Mouse (Mus musculus): ENCODE data around the gene Itga6.
"Not testable (repeated sequence)": the region's sequence is repeated elsewhere in the genome, so short reads cannot be mapped to it uniquely, and the experiment has no call there.

Itga6 gene

DNA sequence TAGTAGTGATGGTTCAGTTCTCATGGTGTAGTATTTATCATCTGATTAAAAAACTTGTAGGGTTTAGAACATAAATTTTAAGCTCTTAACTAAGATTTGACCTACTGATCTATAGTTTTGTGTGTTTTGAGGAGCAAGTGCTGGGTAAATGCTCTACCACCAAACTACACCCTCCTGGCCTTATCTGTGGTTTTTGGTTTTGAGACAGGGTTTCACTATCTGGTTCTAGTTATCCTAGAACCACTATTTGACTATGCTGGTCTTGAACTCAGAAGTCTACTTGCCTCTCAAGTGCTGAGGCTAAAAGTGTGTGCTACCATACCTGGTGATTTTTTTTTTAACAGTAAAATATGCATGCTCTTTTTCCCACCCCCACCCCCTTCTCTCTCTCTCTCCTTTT, 133.5 kb downstream of the Itga6 start:
- ATAC-seq (ENCODE audit: insufficient number of reproducible peaks, low FRiP score, low TSS enrichment) = no peak

DNA sequence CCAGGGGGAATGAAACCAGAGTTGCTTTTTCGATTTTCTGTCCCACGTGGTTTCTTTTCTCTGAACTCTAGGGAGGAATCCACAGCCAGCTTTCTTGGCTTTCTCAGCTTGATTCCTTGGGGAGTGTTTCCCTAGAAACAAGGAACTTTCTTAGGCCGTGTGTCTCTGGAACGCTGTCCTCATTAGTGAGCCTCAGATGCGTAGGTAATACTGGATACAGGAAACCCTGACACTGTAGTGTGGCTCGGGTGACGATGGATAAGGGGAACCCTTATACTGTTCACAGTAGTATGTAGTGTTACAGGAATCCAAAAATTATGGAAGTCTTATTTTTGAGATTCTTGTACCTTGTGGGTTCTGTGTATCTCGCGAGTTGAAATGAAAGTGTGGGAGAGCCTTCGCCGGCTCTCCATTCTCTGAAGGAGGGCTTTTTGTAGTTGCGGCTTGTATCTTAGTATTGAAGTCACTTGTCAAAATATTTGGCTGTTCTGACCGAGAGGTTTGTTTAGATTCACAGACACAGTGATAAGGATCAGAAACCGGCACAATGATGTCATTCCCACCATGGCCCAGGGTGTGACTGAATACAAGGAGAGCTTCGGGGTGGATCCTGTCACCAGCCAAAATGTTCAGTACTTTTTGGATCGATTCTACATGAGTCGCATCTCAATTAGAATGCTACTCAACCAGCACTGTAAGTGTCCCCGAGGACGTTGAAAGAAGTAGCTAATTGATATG, 137.7 kb downstream of the Itga6 start:
- no peak for ATAC-seq (ENCODE audit: insufficient number of reproducible peaks, low FRiP score, low TSS enrichment)

DNA sequence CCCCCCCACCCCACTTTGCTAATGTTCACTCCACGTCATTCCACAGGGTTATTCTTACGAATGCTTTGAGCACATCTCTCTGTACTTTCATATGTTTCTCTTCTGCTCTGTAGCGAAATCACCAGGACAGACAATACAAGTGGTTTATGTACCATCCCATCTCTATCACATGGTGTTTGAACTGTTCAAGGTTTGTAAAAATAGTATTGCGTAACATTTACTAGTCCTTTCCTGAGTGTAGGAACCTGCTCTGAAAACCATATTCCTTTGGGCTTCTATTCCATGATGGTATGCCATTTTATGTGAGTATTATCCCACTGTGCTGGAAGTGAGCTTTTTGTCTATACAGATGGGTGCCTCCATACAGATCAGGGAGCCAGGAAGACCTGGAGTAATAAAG, 141.9 kb downstream of the Itga6 start:
- no peak for ATAC-seq (ENCODE audit: insufficient number of reproducible peaks, low FRiP score, low TSS enrichment)

DNA sequence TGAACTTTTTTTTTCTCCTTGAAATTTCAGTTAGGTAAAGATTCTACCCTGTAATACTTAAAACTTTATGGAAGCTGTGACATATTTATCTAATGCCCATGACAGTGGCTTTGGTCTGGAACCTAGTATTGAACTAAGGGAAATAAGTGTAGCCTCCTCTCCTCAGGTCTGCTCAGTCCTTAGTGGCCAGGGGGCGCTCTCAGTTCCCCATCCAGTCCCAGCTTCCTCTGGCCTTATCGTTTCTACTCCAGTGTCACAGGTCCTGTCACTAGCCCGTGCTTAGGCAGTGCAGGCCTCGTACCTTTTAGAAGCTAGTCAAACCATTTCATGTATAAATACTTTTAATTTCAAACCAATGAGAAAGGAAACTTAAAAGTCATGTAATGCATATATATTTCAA, 143.0 kb downstream of the Itga6 start:
- no peak for ATAC-seq (ENCODE audit: insufficient number of reproducible peaks, low FRiP score, low TSS enrichment)

DNA sequence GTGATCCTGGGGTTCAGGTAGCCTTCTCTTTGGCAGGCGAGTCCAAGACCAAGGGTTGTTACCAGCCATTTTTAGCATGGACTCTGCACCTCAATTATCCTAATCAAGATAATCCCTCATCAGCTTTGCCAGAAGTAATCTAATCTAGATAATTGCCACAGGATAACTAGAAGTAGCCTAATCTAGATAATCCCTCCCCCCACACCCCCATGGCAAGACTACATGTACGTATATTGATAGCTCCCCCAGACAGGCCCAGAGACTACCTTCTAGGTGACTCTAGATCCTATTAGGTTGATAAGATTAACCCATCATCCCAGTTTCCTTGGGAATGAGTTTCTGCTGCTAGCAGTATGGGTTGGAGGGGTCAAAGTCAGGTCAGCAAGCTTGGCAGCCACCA, 146.1 kb downstream of the Itga6 start:
- ATAC-seq (ENCODE audit: insufficient number of reproducible peaks, low FRiP score, low TSS enrichment) = no peak

DNA sequence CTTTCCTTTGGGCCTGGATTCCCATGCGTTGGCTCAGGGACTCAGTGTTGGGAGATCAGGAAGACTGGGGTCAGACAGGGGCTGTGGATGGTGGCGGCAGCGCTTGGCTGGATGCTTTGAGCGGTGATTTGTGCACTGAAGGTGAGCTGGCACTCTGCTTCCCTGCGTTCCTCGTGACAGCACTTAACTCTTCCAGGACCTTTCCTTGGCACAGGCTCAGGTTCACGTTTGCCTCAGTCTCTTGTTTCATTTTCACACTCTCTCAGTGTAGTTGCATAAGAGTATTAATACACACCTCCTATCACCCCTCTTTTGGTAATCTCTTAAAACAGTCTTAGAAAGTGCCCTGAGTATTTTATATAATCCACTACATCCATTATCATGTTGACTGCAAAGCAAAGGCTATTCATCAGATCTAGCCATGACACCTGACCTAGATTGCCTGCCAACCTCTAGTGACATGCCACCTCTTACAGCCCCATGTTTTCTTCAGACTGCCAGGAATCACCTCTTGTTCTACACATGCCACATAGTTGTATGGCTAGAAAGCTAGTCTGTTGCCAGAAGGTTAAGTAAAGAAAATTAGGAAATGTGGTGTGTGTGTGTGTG, 147.4 kb downstream of the Itga6 start:
- ATAC-seq (ENCODE audit: insufficient number of reproducible peaks, low FRiP score, low TSS enrichment) = no peak

DNA sequence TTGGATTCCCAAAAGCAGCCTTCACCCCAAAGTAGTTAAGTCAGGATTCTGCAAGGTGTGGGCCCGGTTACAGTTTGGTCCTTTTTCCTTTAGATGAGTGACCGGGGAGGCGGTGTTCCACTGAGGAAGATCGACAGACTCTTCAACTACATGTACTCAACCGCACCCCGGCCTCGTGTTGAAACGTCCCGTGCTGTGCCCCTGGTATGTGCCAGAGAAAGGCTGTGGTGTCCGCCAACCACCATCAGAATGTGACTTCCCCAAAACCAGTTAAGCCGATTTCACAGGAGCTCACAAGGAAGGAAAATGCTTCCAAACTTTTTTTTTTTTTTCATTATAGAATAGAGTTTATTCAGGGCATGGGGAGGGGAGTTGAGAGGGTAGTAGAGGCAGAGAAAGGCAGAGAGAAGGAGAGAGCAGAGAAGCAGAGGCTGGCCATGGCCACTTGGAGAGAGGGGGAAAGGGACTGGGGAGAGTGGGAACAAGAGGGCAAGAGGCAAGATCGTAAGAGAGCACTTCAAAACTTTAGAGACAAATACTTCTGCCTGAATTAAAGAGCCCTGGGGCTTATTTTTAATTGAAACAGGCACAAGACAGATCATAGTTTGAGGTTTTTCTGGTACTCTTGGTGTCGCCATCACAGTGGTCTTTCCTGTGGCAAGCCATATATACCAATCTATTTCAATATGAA, 150.3 kb downstream of the Itga6 start:
- no peak for ATAC-seq (ENCODE audit: insufficient number of reproducible peaks, low FRiP score, low TSS enrichment)

DNA sequence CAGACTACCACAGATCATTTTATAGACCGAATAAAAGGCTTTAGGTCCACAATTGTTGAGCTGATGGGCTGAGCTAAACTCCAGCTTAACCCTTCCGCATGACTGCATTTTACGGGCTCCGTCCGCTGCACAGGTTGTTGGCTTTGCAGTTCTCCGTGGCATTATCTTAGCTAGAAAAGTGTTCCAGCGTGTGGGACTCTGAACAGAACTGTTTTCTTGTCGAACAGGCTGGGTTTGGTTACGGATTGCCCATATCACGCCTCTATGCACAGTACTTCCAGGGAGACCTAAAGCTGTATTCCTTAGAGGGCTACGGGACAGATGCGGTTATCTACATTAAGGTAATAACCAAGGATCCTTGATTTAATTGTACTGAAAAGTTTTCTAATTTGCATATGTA, 152.0 kb downstream of the Itga6 start:
- ATAC-seq (ENCODE audit: insufficient number of reproducible peaks, low FRiP score, low TSS enrichment) = no peak

DNA sequence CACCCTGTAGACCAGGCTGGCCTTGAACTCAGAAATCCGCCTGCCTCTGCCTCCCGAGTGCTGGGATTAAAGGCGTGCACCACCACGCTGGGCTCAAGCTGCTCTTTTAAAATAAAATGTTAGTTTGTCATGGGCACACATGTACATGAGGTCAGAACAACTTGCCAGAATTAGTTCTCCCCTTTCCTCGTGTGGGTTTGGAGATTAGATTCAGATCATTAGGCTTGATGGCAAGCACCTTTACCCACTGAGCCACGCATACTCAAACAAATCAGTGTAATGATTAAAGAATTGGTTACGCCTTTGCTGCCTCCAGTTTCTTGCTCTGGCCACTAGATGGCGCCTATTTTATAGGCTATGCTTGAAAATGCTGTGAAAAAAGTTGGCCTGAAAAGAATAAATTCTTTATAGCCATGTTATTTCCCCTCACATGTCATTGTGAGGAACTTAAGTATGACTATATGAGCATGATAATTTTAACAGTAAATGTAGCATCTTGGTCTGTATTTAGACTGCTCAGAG, 153.0 kb downstream of the Itga6 start:
- no peak; the same call in 1 of the 2 replicates for ATAC-seq (ENCODE audit: insufficient number of reproducible peaks, low FRiP score, low TSS enrichment)

DNA sequence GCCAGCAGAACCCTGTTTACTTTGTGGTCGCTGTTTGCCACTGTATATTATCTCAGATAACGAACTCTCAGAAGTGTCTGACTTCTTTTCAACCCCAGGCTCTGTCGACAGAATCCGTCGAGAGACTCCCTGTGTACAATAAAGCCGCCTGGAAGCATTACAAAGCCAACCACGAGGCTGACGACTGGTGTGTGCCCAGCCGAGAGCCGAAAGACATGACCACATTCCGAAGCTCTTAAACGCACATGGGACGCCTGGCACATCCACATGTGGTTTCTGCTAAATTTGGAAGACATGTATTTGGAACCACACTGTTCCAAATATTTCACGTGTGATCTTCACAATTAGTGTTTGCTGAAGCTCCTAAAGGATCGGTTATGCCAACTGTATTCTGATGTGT, 154.5 kb downstream of the Itga6 start:
- no peak for ATAC-seq (ENCODE audit: insufficient number of reproducible peaks, low FRiP score, low TSS enrichment)

DNA sequence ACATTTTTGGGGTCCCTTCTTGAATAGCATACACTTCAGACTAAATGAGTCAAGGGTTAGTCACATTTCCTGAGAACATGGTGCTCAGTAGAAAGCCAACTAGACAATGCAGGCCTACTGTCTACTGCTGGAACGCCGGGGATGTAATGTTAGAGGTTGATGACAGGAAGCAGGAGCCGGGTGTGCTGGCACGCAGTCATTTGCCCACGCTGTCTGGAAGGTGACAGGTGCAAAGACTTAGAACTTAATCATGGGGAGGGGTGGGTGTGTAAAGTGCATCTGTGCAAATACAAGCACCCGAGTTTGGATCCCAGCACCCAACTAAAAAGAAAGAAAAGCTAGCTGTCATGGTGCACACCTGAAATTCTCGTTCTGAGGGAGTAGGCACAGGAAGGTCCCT, 159.7 kb downstream of the Itga6 start:
- ATAC-seq (ENCODE audit: insufficient number of reproducible peaks, low FRiP score, low TSS enrichment) = no peak

DNA sequence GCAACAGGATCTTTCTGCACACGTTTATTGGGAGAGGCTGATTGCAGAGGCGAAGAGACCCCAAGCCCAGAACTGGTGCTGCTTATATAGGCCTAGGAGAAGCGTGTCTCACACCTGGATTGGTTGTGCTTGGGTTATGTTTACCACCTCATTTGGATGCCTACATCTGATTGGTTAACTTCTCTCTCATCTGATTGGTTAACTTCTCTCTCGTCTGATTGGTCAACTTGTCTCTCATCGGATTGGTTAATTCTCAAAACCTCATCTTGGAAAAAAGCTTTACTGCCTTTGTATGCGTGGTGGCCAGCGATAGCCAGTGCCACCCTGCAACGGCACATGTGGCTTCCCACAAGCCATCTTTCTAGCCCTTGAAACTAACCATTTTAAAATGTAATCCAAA, 160.9 kb downstream of the Itga6 start:
- not testable (repeated sequence) for ATAC-seq (ENCODE audit: insufficient number of reproducible peaks, low FRiP score, low TSS enrichment)

Measured in cerebellum, adult (tissue).